Mouse (Mus musculus) liver, adult 10 weeks (tissue): ENCODE measurements around the gene Gm21294. TPM values are rescaled to one million over a fixed set of nuclear protein-coding genes. Genes with fewer than 3 reads are reported as not detected.

Experiments used
- polyA plus RNA-seq: library from polyadenylated mRNA; stranded (reverse); fragments of 350-450 nt; fragmentation: Illumina TruSeq; extraction: RNeasy Lipid Tissue Mini Kit (QIAGEN cat#74804); gene quantifications from one replicate; pipeline ENCODE4 v1.2.3, GENCODE M21; 2014; ENCODE audit warnings: low read depth, low replicate concordance

Gene Gm21294
- not detected for polyA plus RNA-seq

GRCm38 (mm10) chrY:89052506-89052905, at the start of gene Gm21294:
Gm21294 (plus strand) TSS chrY:89052806.

